Mouse (Mus musculus) erythroblast, embryonic 14.5 days (primary cell): Measurements from ENCODE around the gene Pkd1l3.

Experiments used
- GATA1 ChIP-seq: IDR thresholded peaks from 2 replicates; pipeline ENCODE4 v1.6.1; 2012; ENCODE audit warnings: low read length, inconsistent platforms, mixed read lengths
- TAL1 ChIP-seq: IDR thresholded peaks from 3 replicates; pipeline ENCODE4 v1.6.1; 2012; ENCODE audit warnings: low read length, inconsistent platforms, mixed read lengths

DNA sequence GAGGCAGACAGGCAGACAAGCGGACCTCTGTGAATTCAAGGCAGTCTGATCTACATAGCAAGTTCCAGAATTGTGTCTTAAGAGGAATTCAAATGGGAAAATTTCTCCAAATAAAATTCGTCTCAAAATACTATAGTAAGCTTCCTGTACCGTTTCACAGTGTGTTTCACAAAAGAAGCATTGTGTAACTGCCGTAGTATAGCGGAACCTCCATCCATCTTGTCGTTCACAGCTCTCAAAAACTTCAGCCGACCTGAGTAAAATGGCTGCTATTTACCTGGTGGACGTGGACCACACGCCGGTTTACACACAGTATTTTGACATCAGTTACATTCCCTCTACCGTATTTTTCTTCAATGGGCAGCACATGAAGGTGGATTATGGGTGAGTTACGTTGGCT lies 43.2 kb upstream of the Pkd1l3 start:
- TF ChIP-seq GATA1 (no peak), TAL1 (no peak)
